Mouse (Mus musculus) spleen, adult 18-20 months (tissue): ENCODE data around the gene Olfr347.

Experiments
- DNase-seq, 2 experiments: peaks; one replicate each; pipeline ENCODE4 v3.0.0; 2022; ENCODE audit warnings: mixed read lengths in 2 of 2

The Olfr347 gene

GRCm38 (mm10) chr2:36731602-36732001 is at the start of gene Olfr347:
TSS of gene Olfr347 (plus strand) at chr2:36731902.
- DNase-seq, result no peak

- no peak for DNase-seq
These were observed 46.2 kb upstream of the Olfr347 start, which contains the start of gene Olfr346 for GRCm38 (mm10) chr2:36685488-36685887. TSS of gene Olfr346 (plus strand) at chr2:36685788.

- DNase-seq, result no peak
These were observed 4.5 kb downstream of the Olfr347 start for GRCm38 (mm10) chr2:36736226-36736625.

- DNase-seq, result no peak
These were observed 52.3 kb downstream of the Olfr347 start, which contains the start of gene Olfr348 for GRCm38 (mm10) chr2:36783976-36784375. TSS of gene Olfr348 (plus strand) at chr2:36784276.
